Comparison of ENCODE assay signal across 10 mouse cellular contexts in genomic region chr9:94278657-94279585, GRCm38 (mm10).
DNase-seq lines count a peak whose midpoint lies in the region; ATAC-seq lines count a peak whose summit lies in the region.
"Had no signal": no experiment of that assay in that cellular context is flagged by ENCODE, and none has a peak within 500 bp of the region (broad histone marks: within the 10 kb centered on the region; RNA-seq: fewer than 3 reads in every experiment).

No protein-coding gene starts in this region.

- H3K9me3 ChIP-seq in liver, embryonic 16.5 days (replicated peaks; ENCODE audit: control insufficient read depth, low read length), result no peaks in the 10 kb centered on the region
- H3K9me3 ChIP-seq in liver, embryonic 12.5 days (replicated peaks), result no peaks in the 10 kb centered on the region
- H3K9me3 ChIP-seq: liver, embryonic 13.5 days had no signal

- no peaks in the 10 kb centered on the region for H3K27me3 ChIP-seq in liver, embryonic 16.5 days (ENCODE audit: control insufficient read depth, insufficient read depth, low read depth, low read length)
- H3K27me3 ChIP-seq in liver, embryonic 12.5 days (replicated peaks), result no peaks in the 10 kb centered on the region
- H3K27me3 ChIP-seq: liver, embryonic 13.5 days had no signal

- H3K9ac ChIP-seq in liver, embryonic 16.5 days (ENCODE audit: low read depth, low read length), result no peak overlapping the region
- no peak overlapping the region for H3K9ac ChIP-seq in liver, embryonic 12.5 days
- H3K9ac ChIP-seq: liver, embryonic 13.5 days had no signal

- H3K4me2 ChIP-seq in liver, embryonic 16.5 days (ENCODE audit: low read depth, low read length), result no peak overlapping the region
- H3K4me2 ChIP-seq in liver, embryonic 12.5 days, result no peak overlapping the region
- H3K4me2 ChIP-seq: liver, embryonic 13.5 days had no signal

- ATAC-seq in liver, embryonic 16.5 days (ENCODE audit: low read depth), result peak; percentile 43; the same call in 1 of the 2 replicates
- no peak for ATAC-seq in liver, embryonic 12.5 days
- no peak for ATAC-seq in activated CD4-positive, CD25-positive, alpha-beta regulatory T cell, adult 4 months

- no peaks in the 10 kb centered on the region for H3K4me1 ChIP-seq in liver, embryonic 16.5 days (ENCODE audit: control insufficient read depth, low read depth, low read length)
- no peaks in the 10 kb centered on the region for H3K4me1 ChIP-seq in liver, embryonic 12.5 days
- H3K4me1 ChIP-seq: liver, embryonic 13.5 days had no signal

- no peak overlapping the region for H3K4me3 ChIP-seq in liver, embryonic 16.5 days (ENCODE audit: low read depth, low read length)
- H3K4me3 ChIP-seq in liver, embryonic 12.5 days, result no peak overlapping the region
- H3K4me3 ChIP-seq: liver, embryonic 13.5 days had no signal

- peak; percentile 90 to 93 for DNase-seq in cerebellum, postnatal 14 days
- peak; percentile 71 for DNase-seq in layer of hippocampus, adult 9-10 months (ENCODE audit: low spot score)
- DNase-seq in right cerebral cortex, postnatal 10 days (ENCODE audit: low spot score in 2 of 2), result peak; percentile 60 to 67
- no peak for DNase-seq in heart, adult 18-20 months
- DNase-seq in B cell, adult 2 months, result no peak
- DNase-seq: heart, postnatal 4 days; liver, embryonic 13.5 days had no signal

- H3K36me3 ChIP-seq in liver, embryonic 16.5 days (ENCODE audit: control insufficient read depth, insufficient read depth), result no peaks in the 10 kb centered on the region
- H3K36me3 ChIP-seq in liver, embryonic 12.5 days, result no peaks in the 10 kb centered on the region
- H3K36me3 ChIP-seq: liver, embryonic 13.5 days had no signal

- WGBS in liver, embryonic 16.5 days (ENCODE audit: insufficient replicate concordance), result 45% methylated on average over 4 of the region's 4 CpGs
- 62% methylated on average over 4 of the region's 4 CpGs for WGBS in liver, embryonic 12.5 days (ENCODE audit: insufficient replicate concordance)

- no peak overlapping the region for H3K27ac ChIP-seq in liver, embryonic 16.5 days (ENCODE audit: low read length)
- H3K27ac ChIP-seq in liver, embryonic 12.5 days, result no peak overlapping the region
- H3K27ac ChIP-seq: liver, embryonic 13.5 days had no signal

Comparison
In these comparisons a context has a peak if more than half of its experiments do, and no peak if none do; other contexts are left out.
1. DNase-seq: peak in cerebellum, postnatal 14 days (2 of 2), layer of hippocampus, adult 9-10 months (single experiment) and right cerebral cortex, postnatal 10 days (2 of 2); none in heart, adult 18-20 months (0 of 2) and B cell, adult 2 months (0 of 2).